Mouse (Mus musculus) hematopoietic stem cell, adult 5-6 weeks (primary cell): ENCODE measurements around the gene Cryba2. TPM values are rescaled to one million over a fixed set of nuclear protein-coding genes. Genes with fewer than 3 reads are reported as not detected.
A peak's percentile ranks its signal among the peaks of the same experiment; 100 is the strongest.

ENCODE experiments used
- ATAC-seq, 2 experiments: fragments of 125-278 bp in 1 of 2; replicated peaks in 1 of 2; 2 replicates each; pipeline ENCODE4 v1.8.0; 2016 to 2017; ENCODE audit warnings: inconsistent platforms in 2 of 2, mild to moderate bottlenecking in 2 of 2, moderate number of reproducible peaks in 2 of 2, low read depth in 1 of 2, moderate TSS enrichment in 1 of 2; ENCODE audit not compliant: low FRiP score in 2 of 2, poor library complexity in 2 of 2, severe bottlenecking in 2 of 2, insufficient read depth in 1 of 2, low TSS enrichment in 1 of 2
- total RNA-seq: library from RNA; stranded (forward); fragments of 172-1452, 232-1000 nt; gene quantifications from 2 replicates; pipeline ENCODE4 v1.2.3, GENCODE M21; 2017

The Cryba2 gene
- total RNA-seq, result not detected in 2 replicates

DNA sequence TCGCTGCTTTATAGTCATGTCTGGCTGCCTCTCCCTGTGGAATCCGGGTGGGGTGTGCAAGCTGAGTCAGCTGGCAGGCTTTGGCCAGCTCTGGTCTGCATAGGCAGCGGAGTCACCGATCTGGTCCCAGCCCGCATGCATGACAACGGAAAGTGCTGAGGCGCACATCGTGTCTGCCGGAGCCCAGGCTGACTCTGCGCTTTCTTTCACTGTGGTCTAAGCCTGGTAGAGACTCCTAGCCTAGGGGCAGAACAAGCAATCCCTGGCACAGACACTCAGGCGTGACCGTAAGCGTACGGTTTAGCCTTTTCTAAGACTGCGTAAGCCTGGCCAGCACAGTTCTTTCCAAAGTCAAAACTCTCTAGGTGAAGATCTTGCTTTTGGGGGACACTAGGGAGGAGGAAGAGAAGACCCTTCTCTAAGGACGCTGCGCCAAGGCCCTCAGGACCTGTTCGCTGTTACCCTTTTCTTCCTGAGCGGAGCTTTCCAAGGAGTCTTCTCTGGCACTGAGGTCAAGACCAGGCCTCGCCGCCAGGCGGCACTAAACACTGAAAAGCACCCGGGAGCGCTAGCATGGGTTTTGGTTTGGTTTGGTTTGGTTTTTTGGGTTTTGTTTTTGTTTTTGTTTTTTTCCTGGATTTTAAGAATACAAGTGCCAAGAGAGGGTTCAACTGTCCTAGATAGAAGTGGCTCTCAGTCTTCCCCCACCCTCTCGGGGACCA lies at the start of gene Cryba2:
TSS of gene Cryba2 (minus strand) at position 10 of the 722 bp plus-strand sequence.
- ATAC-seq, result peak; percentile 33 to 46; a peak in 1 of 4 replicates

GRCm38 (mm10) chr1:74941651-74942360 lies 48.9 kb upstream of the Cryba2 start:
- no peak for ATAC-seq

- no peak for ATAC-seq
Observed at GRCm38 (mm10) chr1:74939762-74940161, 46.8 kb upstream of the Cryba2 start.

GRCm38 (mm10) chr1:74936221-74936830 lies 43.4 kb upstream of the Cryba2 start:
- no peak for ATAC-seq

GRCm38 (mm10) chr1:74935402-74935801 lies 42.5 kb upstream of the Cryba2 start, which contains the start of gene Cfap65:
Gene Cfap65 (minus strand): TSS chr1:74935599.
- peak in 1 of 2 experiments; percentile 42; a peak in 1 of 4 replicates for ATAC-seq

DNA sequence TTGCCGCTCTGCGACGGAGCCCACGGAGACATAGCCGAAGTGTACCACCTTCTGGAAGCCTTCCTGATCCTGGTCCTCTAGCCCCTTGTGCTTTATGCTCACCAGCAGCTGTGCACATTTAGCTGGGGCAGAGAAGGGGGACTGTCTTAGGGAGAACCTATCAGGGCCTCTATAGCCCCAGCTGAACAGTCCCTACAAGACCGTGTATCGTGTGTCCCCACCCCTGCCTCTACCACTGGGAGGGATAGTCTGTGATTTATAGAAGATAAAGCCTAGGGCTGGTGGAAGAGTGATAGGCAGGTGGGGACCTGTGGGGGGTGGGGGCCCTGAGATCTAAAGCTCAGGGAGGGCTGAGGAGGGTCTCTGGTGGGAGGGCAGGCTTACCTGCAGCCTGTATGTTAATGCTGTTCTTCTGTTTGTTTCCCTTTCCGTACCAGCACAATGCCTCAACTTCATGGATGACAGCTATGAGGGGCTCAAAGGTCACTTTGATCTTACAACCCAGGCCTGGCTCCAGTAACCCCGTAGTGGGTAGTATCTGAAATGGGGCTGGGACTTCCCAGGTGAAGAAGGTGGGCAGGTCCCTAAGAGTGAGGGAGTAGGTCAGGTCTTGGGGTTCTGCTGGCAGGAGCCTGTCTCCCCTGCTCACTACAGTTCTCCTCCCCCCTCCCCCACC lies 34.8 kb upstream of the Cryba2 start:
- no peak for ATAC-seq

- ATAC-seq, result no peak
Observed at GRCm38 (mm10) chr1:74926721-74927120, 33.8 kb upstream of the Cryba2 start.

DNA sequence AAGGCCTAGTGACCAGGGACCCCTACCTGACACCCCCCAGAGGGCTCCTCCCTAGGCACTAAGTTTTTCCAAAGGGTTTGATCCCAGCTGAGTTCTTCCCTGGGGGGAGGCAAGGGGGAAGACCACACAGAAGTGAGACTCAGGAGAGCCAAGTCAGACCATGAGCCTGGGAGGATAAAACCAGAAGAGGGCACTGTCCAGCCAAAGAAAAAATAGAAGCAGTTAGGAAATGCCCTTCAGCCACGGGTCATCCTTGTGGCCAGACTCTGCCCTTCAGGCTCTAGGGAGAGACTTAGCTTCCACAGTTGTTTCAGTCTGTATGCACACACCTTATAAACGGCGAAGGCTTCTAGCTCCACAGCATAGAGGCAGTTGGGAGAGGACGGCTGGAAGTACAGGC lies 31.5 kb upstream of the Cryba2 start:
- no peak for ATAC-seq

DNA sequence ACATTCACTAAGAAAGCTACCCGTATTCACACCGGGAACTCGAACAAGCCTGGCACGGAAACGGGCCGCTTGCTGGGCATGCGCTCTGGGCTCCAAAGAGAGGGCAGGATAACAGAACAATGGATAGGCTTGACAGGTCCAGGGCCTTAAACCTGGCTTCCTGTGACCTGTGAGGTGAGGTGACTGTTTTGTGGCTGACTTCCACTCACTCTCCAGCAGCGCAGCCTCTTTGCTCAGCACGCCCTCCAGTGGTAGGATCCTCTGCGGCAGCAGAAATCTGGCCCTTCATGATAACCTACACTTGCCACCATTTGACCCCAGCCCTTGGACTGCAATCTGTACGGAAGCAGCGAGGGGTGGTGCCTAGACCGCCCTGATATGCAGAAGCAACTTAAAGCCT lies 22.8 kb upstream of the Cryba2 start:
- ATAC-seq, result no peak

- ATAC-seq, result no peak
Observed at GRCm38 (mm10) chr1:74902191-74902590, 9.2 kb upstream of the Cryba2 start.

- no peak for ATAC-seq
Observed at GRCm38 (mm10) chr1:74901686-74902085, 8.7 kb upstream of the Cryba2 start.

- ATAC-seq, result 0 out of 4 replicates have a peak, but pooled peaks of 1 of the 2 experiments have one; percentile 17
Observed at GRCm38 (mm10) chr1:74900341-74901285, 7.7 kb upstream of the Cryba2 start.

DNA sequence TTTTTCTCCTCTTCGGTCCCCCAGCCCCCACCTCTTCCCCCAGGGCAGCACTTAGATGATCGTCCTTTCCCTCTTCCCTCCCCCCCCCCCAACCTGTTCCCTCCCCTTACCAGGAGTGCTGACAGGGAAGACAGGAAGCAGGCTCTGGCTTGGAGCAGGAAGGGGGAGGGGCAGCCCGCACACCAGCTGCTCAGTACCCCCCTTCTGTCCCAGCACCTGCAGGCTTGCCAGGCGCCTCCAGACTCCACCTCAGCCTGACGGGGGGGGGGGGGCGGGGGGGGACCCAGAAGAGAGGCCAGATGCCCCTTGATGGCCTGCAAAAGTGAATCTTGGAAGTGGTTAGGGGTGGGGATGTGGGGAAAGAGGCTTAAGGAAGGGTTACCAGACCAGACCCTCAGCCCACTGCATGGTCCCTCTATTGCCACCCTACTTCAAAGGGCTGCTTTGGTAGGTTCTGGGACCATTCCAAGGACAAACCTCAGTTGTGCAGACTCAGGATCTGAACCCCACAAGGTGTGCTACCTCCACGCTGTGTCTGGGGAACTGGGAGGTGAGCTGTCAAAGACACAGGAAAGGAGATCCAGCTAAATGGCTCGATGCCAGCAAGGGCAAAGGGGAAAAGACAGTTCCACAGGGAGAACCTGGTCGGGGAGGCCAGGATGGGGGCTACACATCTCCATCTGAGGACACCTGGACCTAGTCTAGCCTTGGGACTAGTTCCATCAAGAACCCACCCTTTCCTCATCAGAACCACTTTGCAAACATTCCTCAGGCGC lies 5.9 kb upstream of the Cryba2 start:
- ATAC-seq, result no peak

DNA sequence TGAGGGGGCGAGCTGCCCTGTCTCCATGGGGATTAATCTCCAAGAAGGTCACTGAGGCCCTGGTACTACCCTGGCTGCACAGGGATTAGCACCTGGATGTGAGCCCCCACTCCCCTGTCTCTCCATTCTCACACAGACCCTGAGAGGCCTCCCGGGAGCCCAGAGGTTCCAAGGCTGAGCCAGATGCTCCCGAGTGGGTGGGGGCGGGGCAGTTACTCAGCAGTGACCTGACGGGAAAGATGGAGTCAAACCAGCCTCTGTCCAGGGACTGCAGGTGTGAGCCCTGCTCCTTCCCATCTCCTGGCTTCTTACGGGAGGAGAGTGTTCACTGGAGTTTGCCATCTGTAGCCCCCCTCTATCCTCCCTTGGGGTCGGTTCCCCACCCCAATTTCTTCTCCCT lies 5.0 kb upstream of the Cryba2 start:
- ATAC-seq, result no peak

DNA sequence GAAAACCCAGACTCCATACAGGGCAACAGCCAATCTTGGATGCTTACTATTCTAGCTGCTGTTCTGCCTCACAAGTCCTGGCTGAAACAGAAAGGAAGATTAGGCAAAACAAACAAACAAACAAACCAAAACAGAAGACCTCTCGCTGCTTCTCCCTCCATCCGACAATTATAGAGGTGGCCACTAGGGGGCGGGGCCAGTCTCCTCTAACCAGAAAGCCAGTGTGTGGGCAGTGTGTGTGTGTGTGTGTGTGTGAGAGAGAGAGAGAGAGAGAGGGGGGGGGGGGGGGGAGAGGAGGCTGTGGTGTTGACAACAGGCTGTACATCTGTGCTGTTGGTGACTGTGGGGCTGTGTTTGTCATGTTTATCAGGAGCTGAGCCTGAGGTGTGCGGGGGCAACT lies 2.0 kb upstream of the Cryba2 start:
- ATAC-seq, result no peak
